Mouse (Mus musculus) retina, embryonic 14.5 days (tissue): Measurements from ENCODE around the gene Maml3.

ENCODE experiments used
- DNase-seq: peaks from one replicate; pipeline ENCODE4 v3.0.0-alpha.2; 2015; ENCODE audit warnings: low spot score

Gene Maml3

DNA sequence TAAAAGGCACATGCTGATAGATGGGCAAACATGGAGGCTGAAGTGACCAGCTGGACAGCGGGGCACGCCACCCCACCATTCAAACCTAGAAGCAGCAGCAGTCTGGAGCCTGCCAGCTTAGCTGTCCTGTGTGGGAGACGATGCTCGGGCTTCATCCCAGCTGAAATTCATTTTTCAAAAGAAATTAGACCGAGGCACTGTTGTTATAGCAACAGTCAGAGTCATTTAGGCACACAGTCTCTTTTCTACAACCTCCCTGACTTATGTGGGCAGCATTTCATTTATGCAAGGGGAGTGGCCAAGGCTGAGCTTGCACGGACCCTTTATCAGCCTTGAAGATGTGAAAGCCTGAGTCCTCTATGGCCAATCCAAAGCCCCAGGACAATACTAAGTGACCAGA is 234.9 kb downstream of the Maml3 start:
- no peak for DNase-seq

DNA sequence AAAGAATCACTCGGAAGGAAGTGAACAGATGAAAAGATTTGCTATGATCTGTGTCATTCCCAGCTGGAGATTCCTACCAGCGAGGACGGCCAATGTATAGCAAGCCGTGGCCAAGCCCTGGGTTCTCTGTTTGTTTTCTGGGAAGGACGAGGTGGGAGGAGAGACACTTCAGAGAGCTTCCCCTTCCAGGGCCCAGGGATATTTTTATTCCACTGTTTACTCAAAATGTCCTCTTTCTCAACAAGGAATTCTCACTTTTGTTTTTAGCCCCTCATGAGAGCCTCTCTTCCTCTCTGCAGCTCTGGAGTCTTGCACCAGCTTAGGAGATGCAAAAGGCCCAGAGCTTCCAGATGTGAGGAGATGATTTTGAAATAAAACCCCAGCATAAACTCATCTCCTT is 236.0 kb downstream of the Maml3 start:
- DNase-seq, result no peak

DNA sequence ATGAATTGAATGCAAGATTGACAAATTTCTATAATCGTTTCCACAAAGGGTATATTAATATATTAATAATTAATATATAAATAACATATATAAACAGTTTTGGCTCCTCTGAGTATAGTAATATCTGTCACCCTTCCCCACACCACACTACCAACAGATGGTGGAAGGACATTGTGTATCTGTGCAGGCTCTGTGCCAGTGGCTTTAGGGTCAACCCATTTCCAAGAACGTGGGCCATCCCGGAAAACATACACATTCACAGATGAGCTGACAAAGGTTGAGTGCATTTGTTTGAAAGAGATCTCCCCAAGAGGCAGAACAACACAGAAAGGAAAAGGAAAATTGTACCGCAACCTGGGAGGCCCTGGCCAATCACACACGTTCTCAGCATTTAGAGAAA is 238.4 kb downstream of the Maml3 start:
- no peak for DNase-seq

DNA sequence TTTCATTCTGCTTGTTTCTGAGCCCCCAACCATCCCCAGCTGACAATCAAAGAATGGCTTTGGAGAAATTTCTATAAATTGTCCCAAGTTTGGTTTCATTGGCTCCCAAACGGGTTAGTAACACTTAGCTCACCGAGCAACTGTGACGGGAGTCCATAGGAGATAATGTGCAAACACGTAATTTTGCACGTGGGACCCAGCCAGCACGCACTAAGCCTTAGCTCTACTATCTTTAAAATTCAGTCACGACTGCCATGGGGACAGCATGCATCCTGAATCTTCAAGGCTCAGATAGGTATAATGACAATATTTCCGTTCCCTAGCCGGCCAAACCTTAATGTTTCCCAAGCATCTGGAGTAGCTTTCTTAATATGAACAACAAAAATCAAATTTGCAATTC is 243.2 kb downstream of the Maml3 start:
- DNase-seq, result no peak

DNA sequence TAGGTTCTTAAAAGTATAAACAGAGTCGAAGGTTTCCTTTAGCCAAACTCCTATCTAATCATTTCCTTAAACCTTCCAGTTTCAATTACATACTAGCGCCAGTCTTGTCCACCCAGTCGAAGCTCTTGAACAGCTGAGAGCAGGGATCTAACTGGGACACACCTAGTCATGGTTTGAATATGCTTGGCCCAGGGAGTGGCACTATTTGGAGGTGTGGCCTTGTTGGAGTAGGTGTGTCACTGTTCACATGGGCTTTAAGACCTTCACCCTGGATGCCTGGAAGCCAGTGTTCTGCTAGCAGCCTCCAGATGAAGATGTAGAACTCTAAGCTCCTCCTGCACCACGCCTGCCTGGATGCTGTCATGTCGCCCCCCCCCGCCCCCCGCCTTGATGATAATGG is 244.4 kb downstream of the Maml3 start:
- no peak for DNase-seq

DNA sequence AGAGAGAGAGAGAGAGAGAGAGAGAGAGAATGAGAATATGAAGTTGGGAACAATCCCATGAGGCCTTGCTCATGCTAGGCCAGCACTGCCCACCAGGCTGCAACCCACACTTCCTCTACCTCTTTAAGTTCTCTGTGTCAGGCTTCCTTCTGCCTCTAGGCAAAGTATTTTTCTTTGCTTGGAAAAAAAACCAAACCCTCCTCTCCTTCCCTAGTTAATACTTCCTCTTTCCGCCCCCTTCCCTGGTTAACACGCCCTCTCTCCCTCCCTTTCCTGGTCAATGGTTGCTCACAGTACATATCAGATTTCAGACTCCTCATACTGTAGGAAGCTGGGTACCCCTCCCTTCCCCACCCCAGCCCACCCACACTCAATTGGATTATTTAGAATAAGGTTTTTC is 245.7 kb downstream of the Maml3 start:
- no peak for DNase-seq

DNA sequence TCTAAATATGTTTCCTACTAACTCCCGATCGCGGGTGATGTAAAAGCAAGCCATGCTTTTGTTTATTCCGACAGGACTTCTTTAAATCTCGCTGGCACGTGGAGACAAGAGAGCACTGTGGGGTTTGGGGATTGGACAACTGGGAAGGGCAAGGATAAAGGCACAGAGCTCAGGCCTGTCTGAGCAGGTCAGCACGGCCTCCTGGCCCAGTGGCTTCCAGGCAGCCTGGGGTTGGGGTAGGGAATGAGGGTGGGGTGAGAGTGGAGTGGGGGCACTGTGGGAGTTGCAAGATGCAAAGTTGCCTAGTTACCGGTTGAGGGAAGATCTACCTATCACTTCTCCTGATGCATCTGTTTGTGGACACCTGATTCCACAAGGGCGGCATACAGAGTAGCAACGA is 250.7 kb downstream of the Maml3 start:
- DNase-seq, result no peak

DNA sequence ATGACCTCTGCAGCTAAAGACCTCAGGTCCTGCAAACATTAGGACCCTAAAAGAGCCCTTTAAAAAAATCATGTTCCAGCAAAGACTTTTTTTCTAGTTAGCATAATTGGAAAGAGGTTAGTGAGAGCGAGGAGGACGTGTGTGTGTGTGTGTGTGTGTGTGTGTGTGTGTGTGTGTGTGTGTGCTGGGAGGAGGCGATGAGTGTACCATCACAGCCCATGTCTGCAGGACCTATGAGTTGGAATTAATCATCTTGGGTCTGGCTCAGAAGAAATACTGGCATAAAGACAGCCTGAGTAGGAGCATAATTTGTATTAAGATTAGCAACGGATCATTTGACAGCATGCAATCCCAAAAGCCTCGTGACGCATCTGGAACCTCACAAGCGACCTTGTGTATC is 251.3 kb downstream of the Maml3 start:
- no peak for DNase-seq

DNA sequence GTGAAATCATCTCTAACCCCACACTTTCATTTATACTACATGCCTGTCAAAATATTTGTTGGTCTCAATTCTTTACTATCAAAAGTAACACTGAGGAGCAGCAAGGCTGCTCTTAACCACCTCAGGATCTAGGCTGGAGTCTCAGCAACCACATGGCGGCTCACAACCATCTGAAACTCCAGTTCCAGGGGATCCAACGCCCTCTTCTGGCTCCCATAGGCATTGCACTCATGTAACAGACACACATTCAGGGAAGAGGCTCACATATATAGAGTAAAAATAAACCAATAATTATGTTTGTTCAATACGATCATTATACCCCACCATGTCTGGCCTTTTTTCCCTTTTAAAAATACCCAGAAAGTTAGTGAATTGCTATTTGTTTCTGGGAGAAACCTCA is 252.2 kb downstream of the Maml3 start:
- DNase-seq, result no peak

DNA sequence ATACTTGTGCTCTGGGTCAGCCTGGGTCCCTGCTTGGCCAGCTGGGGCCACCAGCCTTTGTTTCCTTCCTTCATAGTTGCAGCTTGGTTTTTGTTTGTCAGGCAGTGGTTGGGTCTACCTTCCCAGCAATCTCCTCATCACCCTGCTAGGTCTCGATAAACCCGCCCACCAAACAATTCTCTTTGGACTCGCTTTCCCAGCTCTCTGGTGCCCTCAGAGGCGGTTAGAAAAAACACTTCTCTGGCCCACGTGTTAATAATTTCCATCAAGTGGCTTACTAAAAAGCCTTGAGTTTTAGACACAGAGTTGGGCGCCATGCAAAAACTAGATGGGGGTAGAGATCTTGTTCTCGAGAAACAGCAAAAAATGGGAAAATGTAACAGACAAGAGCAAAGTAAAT is 253.3 kb downstream of the Maml3 start:
- DNase-seq, result no peak

DNA sequence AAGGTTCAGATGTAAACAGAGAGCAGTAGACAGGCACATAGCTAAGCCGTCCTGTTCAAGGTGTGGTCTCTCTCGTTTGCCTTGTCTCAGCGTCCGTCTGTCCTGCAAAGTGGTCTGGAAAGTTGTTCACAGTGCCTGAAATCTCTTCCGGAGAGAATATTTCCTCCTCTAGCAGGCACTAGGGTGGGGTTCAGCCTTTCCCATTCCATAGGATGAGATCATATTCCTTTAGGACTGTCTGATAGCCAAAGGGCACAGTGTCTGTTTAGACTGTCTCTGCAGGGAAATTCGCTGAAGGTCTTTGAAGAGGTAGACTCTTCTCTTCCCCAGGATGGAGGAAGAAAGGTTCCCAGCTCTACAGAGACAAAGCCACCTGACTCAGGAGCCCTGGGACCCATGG is 255.4 kb downstream of the Maml3 start:
- DNase-seq, result no peak

DNA sequence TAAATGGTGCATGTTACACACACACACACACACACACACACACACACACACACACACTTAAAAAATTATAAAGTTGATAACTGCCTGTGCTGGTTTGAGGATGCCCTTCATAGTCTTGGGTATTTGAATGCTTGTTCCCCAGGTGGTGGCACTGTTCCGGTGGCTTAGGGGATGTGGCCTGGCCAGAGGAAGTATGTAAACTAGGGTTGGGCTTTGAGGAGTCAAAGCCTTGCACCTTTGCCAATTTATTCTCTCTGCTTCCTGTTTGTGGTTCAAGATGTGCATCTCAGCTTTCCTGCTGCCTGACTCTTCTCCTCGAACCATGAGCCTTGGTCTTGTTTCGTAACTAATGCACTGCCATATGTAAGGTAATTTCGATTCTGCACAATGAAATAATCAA is 257.6 kb downstream of the Maml3 start:
- no peak for DNase-seq

DNA sequence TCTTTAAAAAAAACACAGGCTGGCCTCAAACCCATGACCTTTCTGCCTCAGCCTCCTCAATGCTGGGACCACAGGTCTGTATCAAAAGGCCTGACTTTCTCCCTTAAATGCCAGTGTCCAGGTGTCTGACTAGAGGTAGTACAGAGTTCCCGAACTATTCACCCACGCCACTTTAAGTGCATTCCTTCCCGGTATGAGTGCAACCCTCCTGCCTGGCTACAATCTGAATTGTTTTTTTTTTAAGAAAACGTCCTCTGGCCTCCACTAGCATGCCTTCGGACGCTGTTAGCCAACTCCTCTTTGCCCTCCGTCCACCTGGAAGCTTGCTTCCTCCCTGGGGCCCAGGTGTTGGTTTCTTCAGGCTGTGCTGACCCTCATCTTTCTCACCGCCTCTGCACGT is 260.6 kb downstream of the Maml3 start:
- DNase-seq, result no peak

DNA sequence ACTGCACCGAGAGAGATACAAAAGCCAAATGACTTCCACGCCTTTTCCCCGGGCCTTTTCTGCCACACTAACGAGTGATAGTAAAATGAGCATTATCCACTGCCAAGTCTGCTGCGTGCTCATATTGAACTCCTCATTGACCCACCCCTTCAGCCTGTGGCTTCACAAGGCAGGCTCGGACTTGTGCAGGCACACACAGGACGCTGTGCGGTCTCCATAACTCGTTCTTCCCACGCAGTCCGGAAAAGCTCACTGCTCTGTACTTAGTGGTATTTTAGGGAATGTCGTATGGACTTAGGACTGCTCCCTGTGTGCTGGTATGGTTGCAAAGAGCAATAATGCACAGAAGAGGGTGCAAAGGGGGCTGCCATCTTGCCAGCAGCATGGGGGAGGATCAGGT is 262.7 kb downstream of the Maml3 start:
- no peak for DNase-seq

DNA sequence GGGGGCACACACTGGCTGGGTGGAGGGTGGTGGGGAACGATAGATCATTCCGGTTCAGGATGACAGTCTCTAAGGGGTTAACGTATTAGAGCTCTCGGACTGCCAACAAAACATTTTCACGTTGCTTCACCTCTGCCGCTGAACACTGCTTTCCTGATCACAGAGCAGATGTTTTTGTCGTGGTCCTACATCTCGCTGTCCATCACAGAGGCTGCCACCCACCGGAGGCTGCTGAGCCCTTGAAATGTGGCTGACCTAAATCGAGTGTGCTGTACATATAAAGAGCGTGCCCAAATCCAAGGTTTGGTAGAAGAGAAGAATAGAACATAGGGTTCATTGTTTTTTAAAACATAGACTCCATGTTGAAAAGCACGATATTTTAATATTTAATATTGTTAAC is 263.3 kb downstream of the Maml3 start:
- no peak for DNase-seq

DNA sequence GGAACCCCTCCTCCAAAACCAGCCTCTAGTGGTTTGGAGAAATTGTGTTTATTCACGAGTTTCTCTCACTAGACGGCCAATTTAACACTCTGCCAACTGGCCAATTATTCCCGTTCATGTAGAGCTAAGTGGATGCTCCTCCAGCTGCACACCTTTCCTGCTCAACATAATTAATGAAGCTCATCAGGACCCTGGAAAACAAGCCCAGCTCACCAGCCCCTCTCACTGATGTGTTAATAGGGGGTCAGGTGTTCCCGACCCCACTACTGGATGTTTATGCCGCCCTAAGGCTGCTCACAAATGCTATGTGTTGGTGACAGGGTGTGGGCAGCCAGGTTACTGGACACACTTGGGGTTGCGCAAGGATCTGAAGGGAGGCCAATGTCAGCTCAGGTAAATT is 263.7 kb downstream of the Maml3 start:
- DNase-seq, result no peak

DNA sequence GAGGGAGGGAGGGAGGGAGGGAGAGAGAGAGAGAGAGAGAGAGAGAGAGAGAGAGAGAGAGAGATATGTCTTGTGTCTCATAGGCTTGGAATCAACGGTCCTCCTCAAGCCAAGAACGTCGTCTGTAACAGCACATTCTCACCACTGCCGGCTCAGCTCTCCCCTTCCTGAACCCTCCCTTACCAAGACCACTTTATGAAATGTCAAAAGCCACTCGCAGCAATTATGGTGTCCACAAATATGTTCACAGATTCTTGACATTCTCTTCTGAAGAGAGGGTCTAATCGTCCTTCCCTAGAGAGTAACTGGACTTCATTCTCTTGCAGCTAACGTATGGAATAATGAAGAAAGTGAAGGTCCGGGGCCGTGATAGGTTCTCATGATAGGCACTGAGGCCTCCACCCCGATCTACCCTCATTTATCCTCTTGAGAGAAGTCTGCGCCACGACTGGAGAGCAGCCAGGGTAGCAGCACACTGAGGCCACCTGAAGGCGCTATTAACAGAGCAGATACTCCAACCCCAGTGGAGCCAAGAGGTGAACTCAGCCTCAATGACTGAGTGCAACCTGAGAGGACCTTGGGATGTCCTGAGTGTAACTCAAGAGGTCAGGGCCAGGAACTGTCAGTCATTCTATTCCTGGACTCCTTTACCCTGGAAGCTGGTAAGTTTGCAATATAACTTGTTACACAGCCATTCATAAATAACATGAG is 264.6 kb downstream of the Maml3 start:
- DNase-seq, result no peak

DNA sequence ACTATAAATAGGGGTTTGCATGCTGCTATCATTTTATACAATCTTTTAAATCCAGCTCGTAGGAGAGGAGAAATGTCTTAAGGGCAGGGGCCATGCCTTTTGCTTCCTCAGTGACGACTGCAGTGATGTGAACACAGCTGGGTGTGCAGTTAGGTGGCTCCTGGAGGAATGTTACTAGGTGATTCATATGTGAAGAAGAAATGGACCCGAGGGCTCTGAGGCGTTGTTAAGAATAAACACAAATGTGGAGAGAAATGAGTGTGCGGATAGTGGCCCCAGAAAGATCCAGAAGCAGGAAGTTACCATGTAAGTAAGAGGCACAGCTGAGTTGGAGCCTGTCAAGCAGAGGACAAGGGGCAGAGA is 265.5 kb downstream of the Maml3 start:
- DNase-seq, result no peak

DNA sequence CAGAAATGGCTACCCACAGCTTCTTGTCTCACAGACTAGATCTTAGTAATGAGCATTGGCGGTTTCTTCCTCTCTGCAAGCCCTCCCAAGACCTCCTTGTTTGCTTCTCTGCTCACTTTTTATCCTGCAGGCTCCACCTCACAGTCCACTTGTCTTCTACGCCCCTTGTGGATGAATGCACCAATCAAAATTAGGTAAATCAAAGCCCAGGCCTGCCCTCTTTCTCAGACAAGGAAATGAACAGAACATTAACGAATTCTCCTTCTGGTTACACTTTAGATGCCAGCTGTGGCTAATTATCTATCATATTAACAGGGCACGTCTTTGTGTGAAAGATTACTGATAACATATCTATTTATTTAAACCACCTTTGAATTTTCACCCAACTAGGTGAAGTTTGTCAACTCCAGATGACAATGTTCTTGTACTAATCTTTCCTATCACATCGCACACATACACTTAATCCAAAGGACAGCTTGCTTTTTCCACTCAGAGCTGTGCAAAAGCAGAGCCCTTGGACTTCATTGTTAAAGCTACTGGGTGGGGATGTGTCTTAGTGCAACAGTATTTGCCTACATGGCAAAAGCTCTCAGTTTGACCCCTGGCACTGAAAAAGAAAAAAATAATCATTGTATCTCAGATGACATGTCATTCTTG is 266.1 kb downstream of the Maml3 start:
- peak; percentile 43 for DNase-seq

DNA sequence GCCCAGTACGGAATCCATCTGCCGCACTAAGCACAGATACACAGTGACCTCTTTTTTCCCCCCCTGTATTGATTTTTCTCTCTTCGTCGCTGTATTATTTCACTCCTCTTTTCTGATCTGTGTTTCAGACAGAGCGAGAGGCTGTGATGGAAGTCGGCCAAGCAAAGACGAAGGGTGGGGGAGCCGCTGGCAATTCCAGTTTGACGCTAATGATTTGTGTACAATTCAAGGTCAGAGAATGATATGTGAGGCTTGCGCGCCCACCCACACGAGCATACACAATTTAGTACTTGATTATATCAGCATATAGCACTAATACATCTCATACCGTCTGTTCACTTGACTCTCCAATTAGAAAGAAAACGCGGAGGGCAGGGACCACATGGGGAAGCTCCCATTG is 271.9 kb downstream of the Maml3 start:
- peak; percentile 57 for DNase-seq

DNA sequence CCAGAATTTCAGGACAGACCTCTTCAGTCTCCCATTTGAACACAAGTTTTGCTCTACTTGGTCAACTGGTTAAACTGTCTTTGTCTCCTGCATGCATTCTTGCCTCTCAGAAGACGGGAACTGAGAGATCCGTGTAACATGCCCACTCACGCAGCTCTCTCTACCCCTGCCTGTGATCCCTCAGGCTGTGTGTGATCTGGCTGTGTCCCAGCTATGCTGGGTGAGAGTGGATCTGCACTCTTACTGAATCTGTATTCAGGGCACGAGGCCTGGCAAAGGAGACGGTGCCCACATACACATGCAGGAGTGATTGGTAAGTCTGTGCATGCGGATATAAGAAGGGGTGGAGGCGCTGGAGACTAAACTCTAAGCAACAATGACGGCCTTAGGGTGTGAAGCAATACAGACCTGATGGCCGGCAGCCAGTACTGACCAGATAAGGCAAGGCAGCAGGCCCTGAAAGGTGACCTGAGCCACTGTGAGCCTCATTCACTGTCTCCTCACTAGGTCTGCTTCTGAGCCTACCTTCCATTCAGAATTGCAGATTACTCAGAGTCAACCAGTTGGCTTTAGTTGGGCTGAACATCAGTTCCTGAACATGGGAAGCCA is 274.0 kb downstream of the Maml3 start:
- no peak for DNase-seq

DNA sequence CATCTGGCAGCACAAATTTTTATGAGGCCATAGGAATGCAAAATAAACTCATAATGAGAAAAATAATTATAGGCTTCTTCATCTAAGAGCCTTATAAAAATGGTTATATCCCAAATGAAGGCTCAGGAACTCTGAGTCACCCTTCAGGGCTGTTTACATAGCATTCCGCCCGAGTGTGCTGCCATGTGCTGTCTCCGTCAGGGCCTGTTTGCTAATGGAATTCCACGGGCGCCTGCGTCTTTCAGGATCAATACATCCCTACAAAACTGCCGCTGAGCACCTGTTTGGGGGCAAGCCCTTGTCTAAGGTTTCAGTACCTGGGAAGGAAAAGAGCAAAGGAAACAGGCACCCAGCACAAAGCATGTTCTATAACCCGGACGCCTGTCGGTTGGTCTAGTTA is 279.3 kb downstream of the Maml3 start:
- no peak for DNase-seq

DNA sequence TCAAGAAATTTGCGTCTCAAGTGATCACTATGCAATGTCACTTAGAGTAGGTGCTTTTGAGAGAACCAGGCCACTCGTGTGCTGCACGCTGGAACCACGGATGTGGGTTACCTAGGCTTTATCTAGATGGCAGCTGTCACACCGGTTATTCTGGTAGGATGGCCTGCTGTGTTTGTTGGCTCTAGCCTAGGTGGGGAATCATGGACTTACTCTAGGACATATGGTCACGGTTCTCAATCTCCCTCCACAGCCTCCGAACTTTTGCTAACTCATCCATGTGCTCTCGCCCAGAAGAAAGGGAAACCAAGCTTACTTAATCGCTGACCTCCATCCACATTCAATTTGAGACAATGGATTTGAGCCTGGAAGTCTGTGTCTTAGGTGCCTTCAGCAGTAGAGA is 280.4 kb downstream of the Maml3 start:
- no peak for DNase-seq

DNA sequence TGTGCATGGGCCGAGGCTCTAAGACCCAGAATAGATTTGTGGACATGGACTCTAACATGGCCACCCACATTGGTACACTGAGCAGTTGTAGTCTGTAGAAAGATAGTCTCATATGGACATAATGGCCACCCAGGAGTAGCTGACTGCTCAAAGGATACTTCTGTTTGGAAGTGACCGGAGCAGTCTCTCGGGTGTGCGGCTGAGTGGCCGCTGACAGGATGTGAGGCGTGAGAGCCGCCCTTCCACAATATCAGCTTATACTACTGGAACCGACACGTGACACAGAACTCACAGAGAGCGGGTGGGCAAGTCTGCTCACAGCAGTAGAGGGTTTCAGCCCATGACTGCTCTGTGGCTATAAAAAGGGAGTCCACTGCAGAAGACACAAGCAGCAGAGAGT is 283.3 kb downstream of the Maml3 start:
- DNase-seq, result no peak
